Comparison of ENCODE assay signal across 8 mouse cellular contexts in the genomic region with DNA sequence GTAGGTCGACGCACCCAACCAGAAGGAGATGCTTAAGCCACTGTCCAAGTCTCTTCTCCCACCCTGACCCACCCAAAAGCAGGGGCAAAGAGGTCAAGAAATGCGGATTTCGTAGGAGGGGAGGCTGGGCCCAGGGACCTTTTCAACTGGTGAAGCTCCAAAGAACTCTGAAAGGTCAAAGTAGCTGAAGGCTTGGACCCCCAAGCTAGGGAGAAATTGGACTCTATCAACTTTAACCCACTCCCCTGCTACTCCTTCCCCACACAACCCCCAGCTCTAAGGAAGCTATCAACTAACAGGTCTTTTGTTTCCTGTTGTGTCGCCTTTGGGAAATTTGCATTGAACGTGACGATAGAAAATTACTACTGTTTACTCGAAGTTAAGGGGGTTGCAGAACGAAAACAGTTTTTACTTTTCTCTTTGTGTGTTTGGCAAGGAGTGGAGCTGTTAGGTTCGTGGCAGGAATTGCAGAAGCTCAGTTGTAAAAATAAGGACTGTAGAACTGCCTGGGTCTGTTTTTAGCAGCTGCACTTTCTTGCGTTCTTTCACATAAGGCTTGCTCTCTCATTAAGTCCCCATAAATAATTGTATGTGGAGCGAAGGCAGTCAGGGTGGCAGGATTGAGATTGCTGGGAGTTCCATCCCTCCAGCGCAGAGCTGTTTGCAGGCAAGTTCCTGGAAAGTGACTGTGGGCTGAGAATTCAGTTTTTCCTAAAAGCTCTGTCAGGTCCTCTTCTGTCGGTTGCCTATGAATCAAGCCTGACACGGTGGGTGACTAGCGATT. TPM values are rescaled to one million over a fixed set of nuclear protein-coding genes. Genes with fewer than 3 reads are reported as not detected.
DNase-seq lines count a peak whose midpoint lies in the region; ATAC-seq and TF ChIP-seq lines count a peak whose summit lies in the region.

No protein-coding gene starts in this region.

- no peak overlapping the region for H3K9ac ChIP-seq in heart, embryonic 14.5 days (ENCODE audit: low read length)
- H3K9ac ChIP-seq in hindbrain, embryonic 15.5 days: peak overlapping the region; percentile 80; the same call in 1 of the 2 replicates
- H3K9ac ChIP-seq in midbrain, postnatal 0 days (replicated peaks; ENCODE audit: low read length, poor library complexity, severe bottlenecking): no peak overlapping the region

- no peak for ATAC-seq in heart, embryonic 14.5 days (ENCODE audit: insufficient number of reproducible peaks, insufficient read depth, low FRiP score, low read depth)
- ATAC-seq in hindbrain, embryonic 15.5 days (ENCODE audit: low FRiP score, low read depth): no peak
- no peak for ATAC-seq in midbrain, postnatal 0 days (ENCODE audit: low FRiP score)
- ATAC-seq in erythroblast, adult 5-6 weeks (replicated peaks; ENCODE audit: low FRiP score, poor library complexity, severe bottlenecking): no peak

- WGBS in heart, embryonic 14.5 days: 6% methylated on average over 16 of the region's 16 CpGs
- 2% methylated on average over 16 of the region's 16 CpGs for WGBS in hindbrain, embryonic 15.5 days
- WGBS in midbrain, postnatal 0 days: 4% methylated on average over 16 of the region's 16 CpGs

- H3K4me3 ChIP-seq in heart, embryonic 14.5 days (ENCODE audit: control insufficient read depth in 1 of 2, insufficient read depth in 1 of 2, low read depth in 1 of 2, low read length in 2 of 2): peak overlapping the region in 1 of 2 experiments; percentile 76; a peak in 2 of 4 replicates
- peak overlapping the region; percentile 91 for H3K4me3 ChIP-seq in hindbrain, embryonic 15.5 days
- peak overlapping the region; percentile 74; the same call in 1 of the 2 replicates for H3K4me3 ChIP-seq in midbrain, postnatal 0 days (ENCODE audit: low read depth, low read length)

- TF ChIP-seq CTCF in brain, embryonic 14.5 days (IDR thresholded peaks at IDR 0.05; ENCODE audit: borderline replicate concordance, extremely low read depth, insufficient read depth, insufficient read length): no peak
- no peak for TF ChIP-seq CTCF in midbrain, postnatal 0 days (IDR thresholded peaks at IDR 0.05)

- peaks cover 0 to 12% of the 10 kb centered on the region in 2 experiments; a peak in 2 of 4 replicates for H3K4me1 ChIP-seq in heart, embryonic 14.5 days (ENCODE audit: control insufficient read depth in 2 of 2, insufficient read depth in 2 of 2, low read length in 2 of 2)
- peaks cover 27% of the 10 kb centered on the region for H3K4me1 ChIP-seq in hindbrain, embryonic 15.5 days (replicated peaks)
- peaks cover 5% of the 10 kb centered on the region; the same call in 1 of the 2 replicates for H3K4me1 ChIP-seq in midbrain, postnatal 0 days (ENCODE audit: insufficient read depth, low read length)

- H3K9me3 ChIP-seq in heart, embryonic 14.5 days (ENCODE audit: control insufficient read depth, low read length): no peaks in the 10 kb centered on the region
- no peaks in the 10 kb centered on the region for H3K9me3 ChIP-seq in hindbrain, embryonic 15.5 days
- no peaks in the 10 kb centered on the region for H3K9me3 ChIP-seq in midbrain, postnatal 0 days (ENCODE audit: low read length)

- H3K4me2 ChIP-seq in heart, embryonic 14.5 days (ENCODE audit: low read length): peak overlapping the region; percentile 100
- peak overlapping the region; percentile 98 for H3K4me2 ChIP-seq in hindbrain, embryonic 15.5 days
- peak overlapping the region; percentile 98 for H3K4me2 ChIP-seq in midbrain, postnatal 0 days (ENCODE audit: low read depth, low read length, poor library complexity, severe bottlenecking)

- no peaks in the 10 kb centered on the region for H3K36me3 ChIP-seq in heart, embryonic 14.5 days (ENCODE audit: control insufficient read depth, insufficient read depth, low read length)
- H3K36me3 ChIP-seq in hindbrain, embryonic 15.5 days: no peaks in the 10 kb centered on the region
- H3K36me3 ChIP-seq in midbrain, postnatal 0 days (ENCODE audit: insufficient read depth, low read length): no peaks in the 10 kb centered on the region

- peaks cover 54% of the 10 kb centered on the region for H3K27me3 ChIP-seq in heart, embryonic 14.5 days (ENCODE audit: control insufficient read depth, insufficient read depth, low read length)
- H3K27me3 ChIP-seq in hindbrain, embryonic 15.5 days: peaks cover 24% of the 10 kb centered on the region
- H3K27me3 ChIP-seq in midbrain, postnatal 0 days (ENCODE audit: insufficient read depth, low read length): peaks cover 23% of the 10 kb centered on the region

- H3K27ac ChIP-seq in heart, embryonic 14.5 days (replicated peaks in 1 of 2; ENCODE audit: control insufficient read depth in 1 of 2, insufficient read depth in 1 of 2, low read depth in 2 of 2, low read length in 2 of 2): no peak overlapping the region
- no peak overlapping the region for H3K27ac ChIP-seq in hindbrain, embryonic 15.5 days (replicated peaks)
- H3K27ac ChIP-seq in midbrain, postnatal 0 days (ENCODE audit: low read depth, low read length): no peak overlapping the region

- no peak for DNase-seq in heart, adult 11 months
- peak; percentile 52 for DNase-seq in brain, embryonic 14.5 days (ENCODE audit: low read depth)
- no peak for DNase-seq in midbrain, postnatal 0 days (ENCODE audit: low spot score)
- DNase-seq in adipocyte (ENCODE audit: low spot score): no peak
- DNase-seq in cerebellum, adult 8-10 months: no peak

- TF ChIP-seq POLR2A in brain, embryonic 14.5 days (IDR thresholded peaks at IDR 0.05; ENCODE audit: borderline replicate concordance, extremely low read depth, insufficient read depth, insufficient read length, poor library complexity, severe bottlenecking): no peak

RNA-seq across cellular contexts. Expression of a gene that starts 0.7 kb away (rescaled TPM):
- polyA plus RNA-seq in heart, embryonic 14.5 days (2014; fragmentation: Nextera tagmentation; extraction: Ambion mirVana): 11.7 and 12.2 TPM in 2 replicates
- polyA plus RNA-seq in brain, embryonic 14.5 days (2012; rRNA removed): 44.2 and 56.8 TPM in 2 replicates
- 33.5 and 34.4 TPM in 2 replicates for polyA plus RNA-seq in hindbrain, embryonic 15.5 days (2015; fragmentation: Nextera tagmentation; extraction: Ambion mirVana)
- total RNA-seq in midbrain, postnatal 0 days (2014; rRNA removed): 26.6 and 29.8 TPM in 2 replicates
- polyA plus RNA-seq in midbrain, postnatal 0 days (2015; fragmentation: Nextera tagmentation; extraction: Ambion mirVana): 11.7 and 13.6 TPM in 2 replicates
- total RNA-seq in erythroblast, adult 5-6 weeks (2015; ENCODE audit: low replicate concordance): 13.4 and 28.6 TPM in 2 replicates
- 1.4 and 3.3 TPM in 2 replicates for total RNA-seq in erythroblast, adult 5-6 weeks (2017; ENCODE audit: low replicate concordance)
